Mouse (Mus musculus): ENCODE measurements around the gene Cst12.
"Not testable (repeated sequence)": the region's sequence is repeated elsewhere in the genome, so short reads cannot be mapped to it uniquely, and the experiment has no call there.

Gene Cst12

GRCm38 (mm10) chr2:148789142-148789541 is at the start of gene Cst12:
Cst12 (plus strand) TSS chr2:148789361.
- DNase-seq (ENCODE audit: low spot score): no peak

DNA sequence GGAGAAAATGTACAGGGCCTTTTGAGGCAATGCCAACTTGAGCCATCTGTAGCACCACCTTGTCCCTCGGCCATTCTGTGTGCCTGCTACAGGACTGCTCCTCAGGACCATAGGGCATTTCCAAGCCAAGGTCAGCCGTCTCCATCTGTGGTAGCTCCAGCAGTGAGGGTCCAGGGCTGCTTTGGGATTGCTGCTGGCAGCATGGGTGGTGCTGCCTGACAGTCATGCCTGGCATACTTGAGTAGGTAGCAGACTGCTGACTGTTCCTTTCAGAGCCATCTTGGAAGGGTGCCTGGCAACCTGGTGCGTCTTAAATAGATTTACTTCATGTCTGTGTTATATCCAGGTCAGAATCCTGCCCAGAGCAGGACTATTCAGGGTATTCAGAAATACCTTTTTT is 46.2 kb upstream of the Cst12 start:
- DNase-seq (ENCODE audit: low spot score): no peak

DNA sequence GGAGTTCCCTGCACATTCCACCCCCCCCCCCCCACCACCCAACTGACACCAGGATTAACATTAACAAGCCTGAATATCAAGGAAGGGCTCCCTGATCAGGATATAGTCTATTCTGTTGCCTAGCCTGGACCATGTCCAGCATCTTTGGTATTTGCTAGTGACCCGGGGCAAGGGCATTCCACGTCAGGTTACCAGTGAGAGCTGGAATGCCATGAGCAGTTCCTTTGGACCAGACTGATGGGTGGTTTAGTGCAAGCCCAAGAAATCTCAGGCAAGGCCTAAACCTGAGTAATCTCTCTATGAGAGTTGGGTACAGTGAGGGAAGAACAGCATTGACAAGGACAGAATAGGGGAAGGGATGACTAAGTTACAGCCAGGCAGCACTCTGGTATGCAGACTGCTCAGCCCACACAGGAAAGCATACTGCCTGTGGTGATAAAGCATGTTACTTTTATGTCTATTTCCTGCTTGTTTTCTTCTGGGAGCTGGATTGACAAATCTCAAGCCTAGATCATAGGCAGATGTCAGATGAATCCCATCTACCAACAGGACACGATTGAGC is 45.2 kb upstream of the Cst12 start:
- DNase-seq (ENCODE audit: low spot score): no peak

- DNase-seq (ENCODE audit: low spot score): no peak
Measured at GRCm38 (mm10) chr2:148750058-148750457, 39.1 kb upstream of the Cst12 start, which contains the start of gene Cstl1. Cstl1 (plus strand) TSS chr2:148750358.

- peak; percentile 68 for DNase-seq (ENCODE audit: low spot score)
Measured at GRCm38 (mm10) chr2:148751893-148752813, 37.0 kb upstream of the Cst12 start.

GRCm38 (mm10) chr2:148754310-148754846 is 34.8 kb upstream of the Cst12 start:
- DNase-seq (ENCODE audit: low spot score): no peak

DNA sequence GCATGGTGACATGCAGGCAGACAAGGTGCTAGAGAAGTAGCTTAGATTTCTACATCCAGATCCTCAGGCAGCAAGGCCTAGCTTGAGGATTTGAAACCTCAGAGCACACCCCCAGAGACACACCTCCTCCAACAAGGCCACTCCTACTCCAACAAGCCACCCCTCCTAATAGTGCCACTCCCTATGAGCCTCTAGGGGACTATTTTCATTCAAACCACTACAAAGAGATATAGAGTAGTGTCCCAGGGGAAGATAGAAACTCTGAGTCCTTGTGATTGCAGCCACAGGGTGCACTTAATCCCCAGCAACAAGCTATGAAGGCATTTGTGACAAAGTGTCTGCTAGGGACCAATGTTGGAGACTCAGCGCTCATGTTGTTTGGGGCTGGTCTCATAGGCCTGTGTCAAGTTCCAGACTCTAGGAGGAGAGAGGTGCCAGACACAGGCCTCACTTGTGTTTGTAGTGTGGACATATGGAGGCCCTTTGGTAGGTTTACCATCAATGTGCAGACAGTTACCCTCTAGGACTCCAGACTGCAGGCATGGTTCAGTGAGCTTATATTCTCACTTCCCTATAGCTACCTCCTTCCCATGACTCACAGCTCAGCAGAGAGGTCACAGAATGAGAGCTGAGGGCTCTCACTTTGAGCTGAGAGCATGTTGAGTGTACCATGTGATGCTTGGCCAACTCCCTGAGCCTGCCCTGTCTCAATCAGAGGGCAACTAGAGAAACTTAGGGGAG is 25.3 kb upstream of the Cst12 start:
- DNase-seq (ENCODE audit: low spot score): no peak

GRCm38 (mm10) chr2:148771397-148771796 is 17.8 kb upstream of the Cst12 start, which contains the start of gene Cst11:
Cst11 (minus strand) TSS chr2:148771497.
- DNase-seq (ENCODE audit: low spot score): not testable (repeated sequence)

DNA sequence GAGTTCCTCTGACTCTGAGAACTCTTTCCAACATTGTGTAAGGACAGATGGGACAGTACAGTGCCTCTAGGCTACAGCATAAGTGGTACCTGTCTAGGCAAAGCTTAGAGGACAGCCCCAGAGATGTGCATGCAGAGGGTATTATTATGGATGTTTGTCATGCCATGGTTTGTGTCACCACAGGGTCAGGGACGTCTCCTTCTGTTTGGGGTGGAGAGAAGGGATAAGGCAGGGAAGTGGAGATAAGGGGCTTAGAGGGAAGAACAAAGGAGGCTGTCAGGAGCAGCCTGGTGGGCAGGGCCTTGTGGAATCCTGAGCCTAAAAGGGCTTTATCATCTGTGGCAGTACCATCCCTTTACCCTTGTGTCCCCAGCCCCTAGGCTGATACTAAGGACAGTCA is 7.5 kb upstream of the Cst12 start, which contains the start of gene 8030411F24Rik:
8030411F24Rik (plus strand) TSS at position 301 of the 400 bp plus-strand sequence.
- no peak for DNase-seq (ENCODE audit: low spot score)

- DNase-seq (ENCODE audit: low spot score): no peak
Measured at GRCm38 (mm10) chr2:148798485-148798884, 9.3 kb downstream of the Cst12 start, which contains the start of gene Cst8. Cst8 (plus strand) TSS chr2:148798785.

DNA sequence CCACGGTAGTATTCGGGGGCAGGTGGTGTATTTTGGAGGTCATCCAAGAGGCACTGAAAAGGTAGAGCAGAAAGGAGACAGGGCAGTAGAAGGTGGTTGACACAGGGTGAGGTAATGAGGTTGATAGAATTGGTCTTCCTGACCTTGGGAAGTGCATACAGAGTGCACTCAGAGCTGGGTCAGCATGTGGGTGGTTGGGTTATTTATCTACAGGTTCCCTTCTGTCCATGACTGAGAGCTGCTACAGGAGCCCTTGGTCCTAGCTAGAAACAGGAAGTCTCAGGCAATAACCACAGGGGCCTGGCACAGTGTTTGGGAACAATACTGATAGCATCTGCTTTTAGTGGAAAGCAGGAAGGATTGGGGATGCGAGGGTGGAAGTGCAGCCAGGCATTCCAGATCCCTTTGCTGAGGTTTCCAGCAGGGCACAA is 12.3 kb downstream of the Cst12 start:
- DNase-seq (ENCODE audit: low spot score): no peak

GRCm38 (mm10) chr2:148806696-148807095 is 17.5 kb downstream of the Cst12 start:
- no peak for DNase-seq (ENCODE audit: low spot score)

DNA sequence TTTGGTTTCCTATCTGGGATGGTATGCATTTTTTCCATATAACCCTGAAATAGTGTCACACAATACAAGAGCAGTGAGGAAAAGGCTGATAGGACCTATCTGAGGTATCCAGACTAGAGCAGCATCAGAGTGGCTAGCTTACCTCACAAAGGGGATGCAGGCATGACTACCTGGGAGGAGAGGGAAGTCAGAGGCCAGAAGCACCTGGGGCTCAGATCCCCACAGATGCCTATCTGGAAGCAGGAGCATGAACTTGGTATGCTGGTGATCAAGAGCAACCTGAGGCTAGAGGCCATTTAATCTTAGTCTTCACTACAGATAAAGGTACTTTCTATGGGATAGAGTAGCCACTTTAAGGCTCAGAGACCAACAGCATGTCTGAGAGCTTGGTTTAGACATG is 30.7 kb downstream of the Cst12 start, which contains the start of gene Cst13:
Cst13 (plus strand) TSS at position 173 of the 400 bp plus-strand sequence.
- no peak for DNase-seq (ENCODE audit: low spot score)

- no peak for DNase-seq (ENCODE audit: low spot score)
Measured at GRCm38 (mm10) chr2:148825986-148826385, 36.8 kb downstream of the Cst12 start.

DNA sequence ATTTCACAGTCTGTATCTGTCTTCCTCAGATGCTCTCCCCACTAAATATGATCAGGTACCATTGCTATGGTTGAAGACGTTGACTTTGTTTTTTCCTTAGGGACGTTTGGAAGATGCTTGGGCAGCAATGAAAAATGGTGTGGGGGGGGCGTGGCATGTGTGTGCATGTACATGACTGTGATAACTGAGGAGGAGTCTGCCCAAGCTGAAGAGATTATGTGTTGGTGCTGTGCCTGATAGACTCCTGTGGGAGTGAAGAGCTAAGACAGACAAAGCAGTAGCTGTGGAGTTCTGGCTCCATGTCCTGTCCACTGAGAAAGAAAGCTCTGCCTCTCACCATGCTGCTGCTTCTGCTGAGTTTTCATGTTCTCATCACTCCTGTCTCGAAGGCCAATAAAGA is 45.8 kb downstream of the Cst12 start, which contains the start of gene Cst9:
Cst9 (plus strand) TSS at position 236 of the 400 bp plus-strand sequence.
- DNase-seq (ENCODE audit: low spot score): no peak

DNA sequence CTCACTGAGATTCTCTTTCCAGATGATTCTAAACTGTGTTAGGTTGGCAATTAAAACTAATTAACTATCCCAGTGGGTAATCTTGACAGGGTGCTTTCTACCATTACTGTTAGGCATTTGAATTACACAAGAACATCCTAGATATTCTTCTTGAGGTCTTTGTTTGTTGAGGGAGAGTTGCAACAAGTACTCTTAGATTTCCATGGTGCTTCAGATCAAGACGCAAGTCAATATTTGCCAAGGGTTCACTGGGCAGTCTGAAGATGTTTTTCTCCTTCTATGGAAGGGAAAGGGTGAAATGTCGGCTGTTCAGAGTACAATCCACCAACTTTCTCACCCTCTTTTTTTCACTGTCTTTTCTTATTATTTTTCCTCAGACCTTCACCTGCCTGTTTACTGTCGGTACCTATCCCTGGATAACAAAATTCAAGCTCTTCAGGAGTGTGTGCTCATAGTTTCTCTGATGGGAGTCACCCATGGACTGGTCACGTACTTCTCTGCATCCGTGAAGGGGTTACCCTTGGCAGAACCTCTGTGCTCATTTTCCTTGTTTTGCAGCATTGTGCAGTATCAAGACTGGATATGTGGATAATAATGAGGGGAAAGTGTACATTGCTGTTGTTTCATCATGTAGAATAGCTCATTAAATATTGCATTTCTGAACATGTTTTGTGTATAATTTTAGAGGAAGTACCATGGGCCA is 49.1 kb downstream of the Cst12 start:
- DNase-seq (ENCODE audit: low spot score): no peak

DNA sequence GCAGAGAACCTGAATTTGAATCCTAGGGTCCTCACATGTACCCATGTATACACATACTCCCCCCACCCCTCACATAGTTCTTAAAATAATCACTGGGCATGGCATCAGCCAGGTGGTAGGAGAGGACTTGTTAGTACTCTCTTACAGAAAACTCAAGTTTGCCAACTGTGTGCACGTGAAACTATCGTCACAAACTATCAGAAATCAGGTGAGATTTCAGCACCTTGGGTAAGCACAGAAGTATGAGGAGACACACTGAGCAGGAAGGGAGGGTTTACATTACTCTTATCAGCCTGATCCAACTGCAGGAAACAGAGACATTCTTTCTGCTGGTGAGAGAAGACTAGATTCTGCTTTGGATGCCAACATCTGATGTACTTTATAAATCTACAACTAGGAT is 50.1 kb downstream of the Cst12 start:
- DNase-seq (ENCODE audit: low spot score): no peak
